Mouse (Mus musculus): ENCODE measurements around the gene Arvcf.

DNA sequence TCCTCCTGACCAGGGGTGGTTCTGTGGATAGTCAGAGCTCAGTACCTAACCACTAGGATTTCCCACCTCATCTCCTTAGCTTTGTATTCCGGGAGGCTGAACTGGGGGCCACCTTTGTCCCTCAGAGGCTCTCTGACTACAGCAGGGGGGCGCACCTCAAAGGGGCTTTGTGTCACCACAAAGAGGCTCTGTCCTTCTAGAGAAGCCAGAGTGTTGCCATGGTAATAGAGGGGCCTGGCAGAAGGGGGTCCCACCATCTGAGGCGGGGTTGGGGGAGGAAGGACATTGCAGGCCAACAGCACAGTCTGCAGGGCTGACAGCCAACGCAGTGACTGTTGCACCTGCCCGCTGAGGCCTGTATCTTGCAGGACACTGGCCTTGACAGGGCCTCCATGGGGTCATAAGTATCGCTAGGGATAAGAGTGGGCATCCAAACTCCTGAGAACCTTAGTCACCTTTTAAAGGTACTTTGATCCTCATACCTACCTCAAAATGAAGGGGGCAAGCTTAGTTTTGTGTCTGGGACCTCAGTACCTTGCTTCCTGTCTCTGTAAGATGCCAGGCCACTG is 32.6 kb downstream of the Arvcf start:
- TF ChIP-seq CTCF (IDR thresholded peaks at IDR 0.05; ENCODE audit: extremely low read depth, insufficient read depth, insufficient read length, insufficient replicate concordance) (no peak), POLR2A (IDR thresholded peaks at IDR 0.05; ENCODE audit: low read depth, low read length) (no peak)
